Mouse (Mus musculus) kidney, adult 2 months (tissue): ENCODE data around the gene Prss27.

Experiments
- CTCF ChIP-seq: fragments of 200-500 bp; conservative IDR thresholded peaks from 2 replicates; pipeline ENCODE4 v1.5.1; 2011; ENCODE audit warnings: low read depth, mild to moderate bottlenecking, control low read depth, low read length, moderate library complexity, mixed read lengths; ENCODE audit not compliant: insufficient read depth, insufficient read length
- POLR2A ChIP-seq: fragments of 200-500 bp; IDR thresholded peaks from one replicate; pipeline ENCODE4 v1.6.1; 2011; ENCODE audit warnings: low read depth, low read length, control low read depth

DNA sequence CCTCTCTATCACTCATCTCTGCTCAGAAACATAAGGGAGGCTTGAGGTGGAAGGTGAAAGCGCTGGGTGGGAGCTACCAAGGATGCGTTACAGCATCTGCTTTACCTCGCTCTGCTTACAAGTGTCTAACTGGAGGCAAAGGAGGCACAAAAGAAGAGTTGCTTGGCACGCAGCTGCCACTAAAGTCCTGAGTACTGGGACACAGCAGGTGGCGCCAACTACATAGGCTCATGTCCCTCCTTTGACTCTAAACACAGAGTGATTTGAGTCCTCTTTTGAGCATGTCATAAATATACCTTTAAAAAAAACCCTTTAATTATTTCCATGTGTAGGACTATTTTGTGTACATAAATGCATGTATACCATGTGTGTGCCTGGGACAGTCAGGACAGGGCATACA, 28.3 kb upstream of the Prss27 start:
- no peak for TF ChIP-seq POLR2A
- no peak for TF ChIP-seq CTCF
